Mouse (Mus musculus) limb, embryonic 11.5 days (tissue): ENCODE measurements around the gene Pigk. TPM values are rescaled to one million over a fixed set of nuclear protein-coding genes. Genes with fewer than 3 reads are reported as not detected.
"Not testable (repeated sequence)": the region's sequence is repeated elsewhere in the genome, so short reads cannot be mapped to it uniquely, and the experiment has no call there.

Source experiments
- ATAC-seq: fragments of 200-750 bp; cut with Nextera tagmentation; 2 replicates; pipeline ENCODE4 v1.8.0; 2017; ENCODE audit warnings: low read depth; ENCODE audit not compliant: insufficient number of reproducible peaks, low FRiP score, low TSS enrichment
- DNase-seq: peaks from one replicate; pipeline ENCODE4 v3.0.0-alpha.2; 2015; ENCODE audit warnings: low spot score
- H3K27ac ChIP-seq: fragments of 300-500 bp; sonication (generic); replicated peaks from 2 replicates; pipeline ENCODE4 v1.5.1; 2014; ENCODE audit warnings: low read depth, mild to moderate bottlenecking, low read length
- H3K27me3 ChIP-seq: fragments of 300-500 bp; sonication (generic); 2 replicates; pipeline ENCODE4 v1.6.1; 2014; ENCODE audit warnings: mild to moderate bottlenecking, low read length, mixed read lengths; ENCODE audit not compliant: control insufficient read depth, insufficient read depth
- H3K36me3 ChIP-seq: fragments of 300-500 bp; sonication (generic); 2 replicates; pipeline ENCODE4 v1.6.1; 2014; ENCODE audit warnings: mild to moderate bottlenecking, low read length, moderate library complexity, mixed read lengths; ENCODE audit not compliant: control insufficient read depth, insufficient read depth
- H3K4me1 ChIP-seq: fragments of 300-500 bp; sonication (generic); 2 replicates; pipeline ENCODE4 v1.6.1; 2014; ENCODE audit warnings: low read length, mixed read lengths; ENCODE audit not compliant: control insufficient read depth, insufficient read depth
- H3K4me2 ChIP-seq: fragments of 300-500 bp; sonication (generic); 2 replicates; pipeline ENCODE4 v1.6.1; 2014; ENCODE audit warnings: low read depth, mild to moderate bottlenecking, moderate library complexity; ENCODE audit not compliant: severe bottlenecking
- H3K4me3 ChIP-seq: fragments of 300-500 bp; sonication (generic); 2 replicates; pipeline ENCODE4 v1.5.1; 2014; ENCODE audit warnings: low read depth, low read length
- H3K9ac ChIP-seq: fragments of 300-500 bp; sonication (generic); 2 replicates; pipeline ENCODE4 v1.6.1; 2014; ENCODE audit warnings: mild to moderate bottlenecking, low read length
- H3K9me3 ChIP-seq: fragments of 300-500 bp; sonication (generic); 2 replicates; pipeline ENCODE4 v1.6.1; 2016; ENCODE audit warnings: low read length; ENCODE audit not compliant: control insufficient read depth
- WGBS: fragments of 180-500 bp; shearing (Covaris S2); extraction: QIAGEN DNeasy Blood & Tissue Kit; methylation state at CpG from one replicate; pipeline ENCODE4 v1.1.7; 2014; 5-methylcytosine and 5-hydroxymethylcytosine counted together
- polyA plus RNA-seq: library from polyadenylated mRNA; unstranded; fragments of >200 nt; fragmentation: Nextera tagmentation; extraction: Ambion mirVana; gene quantifications from 2 replicates; pipeline ENCODE4 v1.2.1, GENCODE M21; 2014

Gene Pigk
- polyA plus RNA-seq, 1 experiment from 2014 or later: 45.3 TPM

DNA sequence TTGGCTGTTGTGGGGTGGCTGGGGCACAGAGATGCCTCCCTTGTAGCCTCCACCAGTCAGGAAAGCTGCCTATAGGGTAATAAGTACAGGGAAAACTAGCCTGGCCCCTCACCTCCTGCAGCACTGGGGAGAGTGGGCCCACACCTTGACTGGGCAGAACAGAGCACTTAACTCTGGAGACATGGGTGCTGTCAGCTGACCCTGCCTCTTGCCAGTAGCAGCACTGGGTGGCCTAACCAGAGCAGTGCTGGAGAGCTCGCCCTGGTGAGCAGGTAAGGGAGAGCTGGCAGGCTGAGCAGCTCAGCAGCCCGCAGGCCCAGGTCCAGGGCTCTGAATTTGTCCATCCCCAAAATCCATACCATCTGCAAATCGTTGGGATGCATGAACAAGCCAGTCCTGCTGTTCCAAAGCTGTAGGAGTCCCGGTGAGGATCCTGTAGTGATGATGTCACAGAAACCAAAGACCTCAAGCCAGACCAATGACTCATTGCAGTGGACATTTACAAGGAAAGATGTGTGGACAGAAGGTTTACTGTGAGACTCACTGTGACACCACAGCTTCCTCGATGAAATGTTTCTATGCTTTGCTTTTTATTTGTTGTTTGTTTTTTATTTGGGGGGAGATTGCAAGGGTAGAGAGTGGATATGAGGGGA, 74.5 kb downstream of the Pigk start:
- WGBS: 84% methylated on average over 5 of the region's 5 CpGs
- H3K27me3 ChIP-seq, H3K4me1 ChIP-seq, H3K4me2 ChIP-seq, DNase-seq, H3K9ac ChIP-seq, H3K36me3 ChIP-seq, H3K27ac ChIP-seq, H3K4me3 ChIP-seq, H3K9me3 ChIP-seq, ATAC-seq: not testable (repeated sequence)

GRCm38 (mm10) chr3:152792601-152793000, 78.7 kb downstream of the Pigk start:
- Histone ChIP-seq H3K9ac (no peak overlapping the region), H3K27ac (no peak overlapping the region), H3K36me3 (no peaks in the 10 kb centered on the region), H3K4me3 (no peak overlapping the region), H3K9me3 (no peaks in the 10 kb centered on the region), H3K27me3 (no peaks in the 10 kb centered on the region), H3K4me2 (no peak overlapping the region), H3K4me1 (0 out of 2 replicates have a peak, but pooled peaks cover 3% of the 10 kb centered on the region)
- no peak for DNase-seq
- ATAC-seq: no peak
- WGBS: 93% methylated on average over 5 of the region's 5 CpGs

- no peaks in the 10 kb centered on the region for H3K27me3 ChIP-seq
- no peaks in the 10 kb centered on the region for H3K9me3 ChIP-seq
- whole genome bisulfite sequencing: 79% methylated on average over 4 of the region's 4 CpGs
- ATAC-seq (no peak), DNase-seq (no peak)
- H3K9ac ChIP-seq: no peak overlapping the region
- H3K27ac ChIP-seq: no peak overlapping the region
- no peaks in the 10 kb centered on the region for H3K36me3 ChIP-seq
- H3K4me2 ChIP-seq: no peak overlapping the region
- H3K4me3 ChIP-seq: no peak overlapping the region
- H3K4me1 ChIP-seq: 0 out of 2 replicates have a peak, but pooled peaks cover 3% of the 10 kb centered on the region
These were observed 79.1 kb downstream of the Pigk start for GRCm38 (mm10) chr3:152793006-152793405.

DNA sequence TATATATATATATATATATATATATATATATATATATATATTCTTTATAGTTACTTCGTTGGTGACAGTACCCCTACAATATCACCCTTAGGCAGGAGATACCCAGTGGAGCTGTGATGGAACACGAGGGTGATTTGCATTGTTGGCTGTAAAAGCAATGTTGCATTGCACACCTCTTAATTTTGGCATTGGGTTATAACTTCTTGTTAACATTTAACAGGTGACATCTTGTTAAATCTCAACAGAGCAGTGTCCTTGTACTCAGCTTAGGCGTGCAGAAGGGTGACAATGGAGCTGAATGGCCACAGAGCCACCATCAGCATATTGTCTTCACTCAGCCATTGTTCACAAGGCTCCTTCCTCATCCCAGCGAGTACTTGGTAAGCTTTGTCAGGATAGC, 82.3 kb downstream of the Pigk start:
- ATAC-seq (no peak), DNase-seq (no peak)
- H3K4me3 ChIP-seq: no peak overlapping the region

GRCm38 (mm10) chr3:152797354-152797753, 83.5 kb downstream of the Pigk start:
- Histone ChIP-seq H3K27ac (no peak overlapping the region), H3K9me3 (no peaks in the 10 kb centered on the region), H3K27me3 (no peaks in the 10 kb centered on the region), H3K4me3 (no peak overlapping the region), H3K4me2 (no peak overlapping the region), H3K4me1 (0 out of 2 replicates have a peak, but pooled peaks cover 3% of the 10 kb centered on the region), H3K9ac (no peak overlapping the region), H3K36me3 (no peaks in the 10 kb centered on the region)
- ATAC-seq (no peak), DNase-seq (no peak)
- WGBS: 13% methylated on average over 2 of the region's 2 CpGs

More for the DNA sequence above, 82.3 kb downstream of the Pigk start:
- no peaks in the 10 kb centered on the region for H3K27me3 ChIP-seq
- H3K36me3 ChIP-seq: no peaks in the 10 kb centered on the region
- 0 out of 2 replicates have a peak, but pooled peaks cover 3% of the 10 kb centered on the region for H3K4me1 ChIP-seq
- no peaks in the 10 kb centered on the region for H3K9me3 ChIP-seq
- WGBS: 86% methylated on average over 4 of the region's 4 CpGs
- no peak overlapping the region for H3K9ac ChIP-seq
- no peak overlapping the region for H3K4me2 ChIP-seq
- no peak overlapping the region for H3K27ac ChIP-seq

DNA sequence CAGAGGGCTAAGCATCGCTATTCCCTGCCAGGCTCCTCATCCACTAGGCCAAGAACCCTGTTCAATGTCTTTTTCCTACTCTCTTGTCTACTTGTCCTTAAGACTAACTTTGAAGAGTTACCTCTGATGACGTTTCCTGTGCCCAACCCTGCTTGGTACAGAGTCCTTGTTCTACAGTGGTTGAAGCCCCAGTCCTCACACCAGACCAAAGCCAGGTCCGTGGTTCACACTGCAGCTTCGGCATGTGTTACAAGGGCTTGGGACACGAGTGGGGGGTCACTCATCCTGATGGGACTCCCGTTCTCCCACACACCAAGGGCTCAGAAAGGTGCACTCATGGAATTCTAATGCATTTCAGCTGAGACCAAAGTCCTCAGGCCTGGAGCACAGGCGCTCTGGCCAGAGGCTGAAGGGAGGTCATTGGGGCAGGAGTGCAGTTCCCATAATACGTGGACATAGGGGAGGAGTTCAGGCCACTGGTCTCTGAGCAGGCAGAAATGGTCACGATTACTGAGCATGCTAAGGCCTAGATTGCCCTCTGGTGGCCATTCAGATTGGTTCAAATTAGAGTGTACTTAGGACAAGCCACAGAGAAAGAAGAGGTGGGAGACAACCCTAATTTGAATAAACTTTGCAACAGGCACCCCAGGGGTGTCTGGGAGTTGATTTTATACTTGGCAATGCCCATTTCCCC, 86.0 kb downstream of the Pigk start:
- Histone ChIP-seq H3K4me1 (0 out of 2 replicates have a peak, but pooled peaks cover 3% of the 10 kb centered on the region), H3K27me3 (no peaks in the 10 kb centered on the region), H3K9ac (no peak overlapping the region), H3K4me2 (no peak overlapping the region), H3K36me3 (no peaks in the 10 kb centered on the region), H3K27ac (no peak overlapping the region), H3K4me3 (no peak overlapping the region), H3K9me3 (no peaks in the 10 kb centered on the region)
- 79% methylated on average over 9 of the region's 9 CpGs for WGBS
- ATAC-seq (no peak), DNase-seq (no peak)

GRCm38 (mm10) chr3:152813905-152814304, 100.0 kb downstream of the Pigk start:
- DNase-seq: no peak
- Histone ChIP-seq H3K4me1 (no peaks in the 10 kb centered on the region), H3K9ac (no peak overlapping the region), H3K27ac (no peak overlapping the region), H3K4me2 (no peak overlapping the region), H3K36me3 (no peaks in the 10 kb centered on the region), H3K9me3 (no peaks in the 10 kb centered on the region), H3K4me3 (no peak overlapping the region), H3K27me3 (no peaks in the 10 kb centered on the region)
- WGBS: 70% methylated on average over 4 of the region's 4 CpGs
- no peak for ATAC-seq

- ATAC-seq: no peak
These were observed 101.2 kb downstream of the Pigk start for GRCm38 (mm10) chr3:152815110-152815509.

More at GRCm38 (mm10) chr3:152815110-152815509, 101.2 kb downstream of the Pigk start:
- Histone ChIP-seq H3K9me3 (no peaks in the 10 kb centered on the region), H3K4me2 (no peak overlapping the region), H3K4me1 (no peaks in the 10 kb centered on the region), H3K27ac (no peak overlapping the region), H3K4me3 (no peak overlapping the region), H3K9ac (no peak overlapping the region), H3K27me3 (no peaks in the 10 kb centered on the region), H3K36me3 (no peaks in the 10 kb centered on the region)
- no peak for DNase-seq
- WGBS: 89% methylated on average over 5 of the region's 5 CpGs
